Mouse (Mus musculus) intestine, postnatal 0 days (tissue): ENCODE measurements around the gene Actl7a. TPM values are rescaled to one million over a fixed set of nuclear protein-coding genes. Genes with fewer than 3 reads are reported as not detected.

Source experiments
- ATAC-seq: fragments of 200-750 bp; cut with Nextera tagmentation; 2 replicates; pipeline ENCODE4 v1.8.0; 2017; ENCODE audit warnings: mild to moderate bottlenecking, moderate TSS enrichment, moderate library complexity
- H3K27ac ChIP-seq: fragments of 300-500 bp; sonication (generic); 2 replicates; pipeline ENCODE4 v1.5.1; 2014; ENCODE audit warnings: mild to moderate bottlenecking, low read depth, low read length, moderate library complexity
- H3K27me3 ChIP-seq: fragments of 300-500 bp; sonication (generic); replicated peaks from 2 replicates; pipeline ENCODE4 v1.6.1; 2014; ENCODE audit warnings: low read length, mixed read lengths; ENCODE audit not compliant: control insufficient read depth, insufficient read depth
- H3K36me3 ChIP-seq: fragments of 300-500 bp; sonication (generic); 2 replicates; pipeline ENCODE4 v1.6.1; 2014; ENCODE audit warnings: mild to moderate bottlenecking, moderate library complexity; ENCODE audit not compliant: control insufficient read depth, insufficient read depth
- H3K4me1 ChIP-seq: fragments of 300-500 bp; sonication (generic); replicated peaks from 2 replicates; pipeline ENCODE4 v1.6.1; 2014; ENCODE audit warnings: antibody characterized with exemption, low read length, mixed read lengths; ENCODE audit not compliant: control insufficient read depth, insufficient read depth
- H3K4me2 ChIP-seq: fragments of 300-500 bp; sonication (generic); replicated peaks from 2 replicates; pipeline ENCODE4 v1.6.1; 2014; ENCODE audit warnings: low read depth, mild to moderate bottlenecking, moderate library complexity
- H3K4me3 ChIP-seq: fragments of 300-500 bp; sonication (generic); 2 replicates; pipeline ENCODE4 v1.5.1; 2014; ENCODE audit warnings: low read depth, low read length
- H3K9ac ChIP-seq: fragments of 300-500 bp; sonication (generic); 2 replicates; pipeline ENCODE4 v1.6.1; 2014; ENCODE audit warnings: mild to moderate bottlenecking, low read depth, low read length
- H3K9me3 ChIP-seq: fragments of 300-500 bp; sonication (generic); 2 replicates; pipeline ENCODE4 v1.6.1; 2016; ENCODE audit warnings: mixed run types; ENCODE audit not compliant: control insufficient read depth
- CTCF ChIP-seq: sonication (generic); IDR thresholded peaks from 2 replicates; pipeline ENCODE4 v1.5.1; 2016; ENCODE audit warnings: low read depth, mild to moderate bottlenecking, control low read depth, antibody characterized with exemption, moderate library complexity
- WGBS: fragments of 180-500 bp; shearing (Covaris S2); extraction: QIAGEN DNeasy Blood & Tissue Kit; methylation state at CpG from one replicate; pipeline ENCODE4 v1.1.7; 2014; 5-methylcytosine and 5-hydroxymethylcytosine counted together
- polyA plus RNA-seq: library from polyadenylated mRNA; unstranded; fragments of >200 nt; fragmentation: Nextera tagmentation; extraction: Ambion mirVana; gene quantifications from 2 replicates; pipeline ENCODE4 v1.2.1, GENCODE M21; 2015

Actl7a gene
- polyA plus RNA-seq, 1 experiment from 2014 or later = not detected

DNA sequence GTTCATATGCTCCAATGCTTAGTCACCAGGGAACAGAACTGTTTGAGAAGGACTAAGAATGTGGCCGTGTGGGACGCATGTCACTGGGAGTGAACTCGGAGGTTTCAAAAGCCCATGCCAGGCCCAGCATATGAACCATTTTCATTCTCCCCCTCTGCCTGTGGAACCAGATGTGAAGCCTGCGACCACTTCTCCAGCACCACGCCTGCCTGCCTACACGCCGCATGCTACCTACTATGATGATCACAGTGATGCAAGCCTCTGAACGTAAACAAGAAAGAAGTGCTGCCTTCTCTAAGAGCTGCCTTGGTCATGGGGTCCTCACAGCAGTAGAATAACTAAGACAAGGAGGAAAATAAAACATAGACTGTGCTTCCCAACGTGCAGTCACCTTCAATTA, 4.2 kb downstream of the Actl7a start:
- H3K4me2 ChIP-seq = no peak overlapping the region
- no peak for ATAC-seq
- no peak overlapping the region for H3K27ac ChIP-seq
- WGBS = 95% methylated on average over 9 of the region's 9 CpGs
- no peak overlapping the region for H3K9ac ChIP-seq
- no peak overlapping the region for H3K4me3 ChIP-seq
- no peaks in the 10 kb centered on the region for H3K27me3 ChIP-seq
- no peaks in the 10 kb centered on the region for H3K9me3 ChIP-seq
- H3K36me3 ChIP-seq = peaks cover 44% of the 10 kb centered on the region
- TF ChIP-seq CTCF = no peak
- no peaks in the 10 kb centered on the region for H3K4me1 ChIP-seq

DNA sequence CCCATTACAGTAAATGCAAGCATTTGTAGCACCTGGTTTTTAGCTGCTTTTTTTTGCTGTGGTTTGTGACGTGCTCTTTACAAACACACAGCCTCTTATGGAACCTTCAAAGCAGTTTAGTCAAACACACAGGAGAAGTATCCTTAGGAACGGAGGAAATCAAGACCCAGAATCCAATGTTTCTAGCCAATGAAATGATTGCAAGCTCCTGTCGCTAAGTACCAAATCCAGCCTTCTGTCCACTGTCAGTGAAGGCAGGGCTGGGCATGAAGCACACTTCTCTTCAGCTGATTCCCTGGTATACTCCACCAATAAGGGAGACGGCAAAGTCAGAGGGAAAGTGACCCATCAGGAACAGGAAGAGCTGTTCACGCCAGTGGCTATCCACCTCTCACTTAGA, 12.8 kb downstream of the Actl7a start:
- peaks cover 88% of the 10 kb centered on the region for H3K36me3 ChIP-seq
- ATAC-seq = no peak
- no peak overlapping the region for H3K4me3 ChIP-seq
- no peaks in the 10 kb centered on the region for H3K4me1 ChIP-seq
- H3K27ac ChIP-seq = no peak overlapping the region
- no peak overlapping the region for H3K4me2 ChIP-seq
- no peak for TF ChIP-seq CTCF
- H3K9ac ChIP-seq = no peak overlapping the region
- H3K9me3 ChIP-seq = no peaks in the 10 kb centered on the region
- WGBS = 87% methylated on average over 5 of the region's 5 CpGs
- H3K27me3 ChIP-seq = no peaks in the 10 kb centered on the region

DNA sequence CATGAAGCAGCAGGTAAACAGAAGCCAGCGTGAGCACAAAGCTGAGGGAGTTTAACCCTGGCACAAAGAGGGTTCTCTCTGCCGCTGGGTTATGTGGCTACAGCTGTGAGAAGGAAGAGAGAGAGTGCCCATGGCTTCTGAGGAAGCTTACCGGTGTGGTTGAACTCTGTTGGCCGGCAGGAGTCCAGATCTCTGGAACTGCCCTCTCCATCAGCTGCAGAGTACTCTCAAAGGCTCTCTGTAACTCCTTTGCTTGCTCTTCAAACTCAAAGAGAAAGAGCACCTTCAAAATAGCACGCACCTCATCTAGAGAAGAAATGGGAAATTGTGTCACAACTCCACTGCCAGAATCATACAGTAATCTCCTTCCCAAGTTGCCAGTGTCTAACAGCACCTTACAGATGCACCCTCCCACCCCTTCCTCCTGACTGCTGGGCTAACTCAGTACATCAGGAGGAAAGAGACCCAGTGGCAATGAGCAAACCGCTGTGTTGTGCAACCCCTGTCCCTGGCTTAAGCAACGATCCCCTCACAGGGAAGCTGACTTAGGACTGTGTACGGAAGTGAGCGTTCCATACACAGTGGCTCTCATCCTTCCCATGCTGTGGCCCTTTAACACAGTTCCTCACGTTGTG, 13.9 kb downstream of the Actl7a start:
- Histone ChIP-seq H3K27me3 (no peaks in the 10 kb centered on the region), H3K9ac (no peak overlapping the region), H3K4me3 (no peak overlapping the region), H3K4me2 (no peak overlapping the region), H3K27ac (no peak overlapping the region), H3K36me3 (peaks cover 86% of the 10 kb centered on the region), H3K4me1 (no peaks in the 10 kb centered on the region), H3K9me3 (no peaks in the 10 kb centered on the region)
- TF ChIP-seq CTCF = no peak
- ATAC-seq = no peak
- 89% methylated on average over 10 of the region's 10 CpGs for WGBS

DNA sequence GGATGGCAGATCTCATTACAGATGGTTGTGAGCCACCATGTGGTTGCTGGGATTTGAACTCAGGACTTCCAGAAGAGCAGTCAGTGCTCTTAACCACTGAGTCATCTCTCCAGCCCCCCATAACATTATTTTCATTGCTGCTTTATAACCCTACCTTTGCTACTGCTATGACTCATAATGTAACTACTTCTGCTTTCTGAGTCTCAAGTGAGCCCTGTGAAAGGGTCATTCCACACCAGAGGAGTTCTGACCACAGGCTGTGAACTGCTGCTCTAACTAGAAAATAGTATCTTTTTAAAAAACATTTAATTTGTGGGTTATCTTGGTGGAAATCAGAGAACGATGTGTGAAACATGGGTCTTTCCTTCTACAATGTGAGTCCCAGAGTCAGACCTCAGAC, 14.5 kb downstream of the Actl7a start:
- Histone ChIP-seq H3K9me3 (no peaks in the 10 kb centered on the region), H3K27ac (no peak overlapping the region), H3K4me1 (no peaks in the 10 kb centered on the region), H3K36me3 (peaks cover 89% of the 10 kb centered on the region), H3K9ac (no peak overlapping the region), H3K27me3 (no peaks in the 10 kb centered on the region), H3K4me3 (no peak overlapping the region), H3K4me2 (no peak overlapping the region)
- no peak for ATAC-seq
- no peak for TF ChIP-seq CTCF
- 83% methylated on average over 1 of the region's 1 CpGs for WGBS

DNA sequence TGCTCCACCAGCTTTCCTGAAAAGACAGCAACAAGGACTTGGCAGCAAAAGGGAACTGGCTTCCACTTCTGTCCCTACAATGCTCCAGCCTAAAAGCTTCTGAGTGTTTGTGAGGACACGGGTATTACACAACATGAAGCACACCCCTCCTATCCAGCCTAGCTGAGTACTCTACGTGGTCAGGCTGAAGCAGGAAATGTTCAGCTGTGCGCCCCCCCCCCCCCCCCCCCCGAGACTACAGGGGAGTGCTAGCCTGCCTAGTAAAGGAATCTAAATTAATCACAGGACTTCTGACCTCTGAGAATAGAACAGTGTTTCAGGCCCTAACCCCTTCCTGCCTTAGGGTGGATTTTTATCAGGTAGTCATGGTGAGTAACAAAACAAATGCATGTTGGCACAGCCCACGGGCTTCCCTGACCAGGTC, 24.7 kb downstream of the Actl7a start:
- H3K4me1 ChIP-seq = 0 out of 2 replicates have a peak, but pooled peaks cover 9% of the 10 kb centered on the region
- no peak for TF ChIP-seq CTCF
- ATAC-seq = peak; percentile 70
- peaks cover 55% of the 10 kb centered on the region for H3K36me3 ChIP-seq
- no peak overlapping the region for H3K27ac ChIP-seq
- WGBS = 54% methylated on average over 4 of the region's 5 CpGs
- no peak overlapping the region for H3K4me2 ChIP-seq
- H3K4me3 ChIP-seq = no peak overlapping the region
- H3K27me3 ChIP-seq = no peaks in the 10 kb centered on the region
- no peaks in the 10 kb centered on the region for H3K9me3 ChIP-seq
- H3K9ac ChIP-seq = no peak overlapping the region

DNA sequence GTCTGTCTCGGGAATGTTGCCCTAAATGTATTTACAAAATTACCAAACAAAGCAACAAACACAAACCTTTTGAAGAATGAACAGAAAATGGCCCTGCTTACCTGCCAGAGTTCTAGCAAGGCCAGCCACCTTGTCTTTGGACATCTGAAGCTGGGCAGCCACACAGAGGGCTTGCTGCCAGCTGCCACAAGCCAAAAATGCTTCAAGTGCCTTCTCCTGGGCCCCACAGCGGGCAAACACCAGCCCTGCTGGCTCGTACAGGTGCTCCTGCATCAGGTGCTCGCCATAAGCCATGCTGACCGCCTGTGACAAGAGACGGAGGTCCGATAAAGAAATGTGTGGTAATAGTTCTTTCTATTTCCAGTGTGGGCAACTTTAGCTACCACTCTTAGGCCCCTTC, 25.7 kb downstream of the Actl7a start:
- Histone ChIP-seq H3K4me1 (0 out of 2 replicates have a peak, but pooled peaks cover 9% of the 10 kb centered on the region), H3K9me3 (no peaks in the 10 kb centered on the region), H3K27ac (no peak overlapping the region), H3K9ac (no peak overlapping the region), H3K36me3 (peaks cover 59% of the 10 kb centered on the region), H3K27me3 (no peaks in the 10 kb centered on the region), H3K4me3 (no peak overlapping the region), H3K4me2 (no peak overlapping the region)
- no peak for ATAC-seq
- WGBS = 79% methylated on average over 7 of the region's 7 CpGs
- no peak for TF ChIP-seq CTCF

DNA sequence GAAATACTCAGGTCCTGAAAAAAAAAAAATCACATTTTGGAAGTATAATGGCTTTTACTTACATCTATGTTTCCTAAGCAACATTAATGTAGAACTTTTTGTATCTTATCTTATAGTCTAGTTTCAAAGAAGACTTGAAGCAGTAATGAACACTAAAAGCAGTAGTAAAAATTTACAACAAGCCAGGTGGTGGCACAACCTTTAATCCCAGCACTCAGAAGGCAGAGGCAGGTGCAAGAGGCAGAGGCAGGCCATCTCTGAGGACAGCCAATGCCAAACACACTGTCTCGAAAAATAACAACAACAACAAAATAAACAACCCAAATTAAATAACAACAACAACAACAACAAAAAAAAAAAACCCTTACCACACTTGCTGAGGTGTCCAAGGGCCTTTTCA, 27.9 kb downstream of the Actl7a start:
- peak; percentile 78 for ATAC-seq
- H3K4me3 ChIP-seq = no peak overlapping the region
- 0 out of 2 replicates have a peak, but pooled peaks cover 9% of the 10 kb centered on the region for H3K4me1 ChIP-seq
- H3K9ac ChIP-seq = no peak overlapping the region
- no peaks in the 10 kb centered on the region for H3K9me3 ChIP-seq
- 32% methylated on average over 1 of the region's 1 CpGs for WGBS
- peaks cover 63% of the 10 kb centered on the region for H3K36me3 ChIP-seq
- no peak for TF ChIP-seq CTCF
- H3K4me2 ChIP-seq = no peak overlapping the region
- no peaks in the 10 kb centered on the region for H3K27me3 ChIP-seq
- no peak overlapping the region for H3K27ac ChIP-seq
